Mouse (Mus musculus) MEL (cell line): ENCODE measurements around the gene Acacb.

Experiments
- CHD1 ChIP-seq: IDR thresholded peaks from 2 replicates; pipeline ENCODE4 v1.6.1; 2012; ENCODE audit warnings: low read depth, mild to moderate bottlenecking, inconsistent platforms, low read length, improper control_type of control experiment
- CTCF ChIP-seq, 3 experiments: IDR thresholded peaks in 2 of 3; conservative IDR thresholded peaks in 1 of 3; 2 replicates each; pipeline ENCODE4 v1.5.1; 2011 to 2012; ENCODE audit warnings: low read length in 3 of 3, low read depth in 2 of 3, mild to moderate bottlenecking in 2 of 3, improper control_type of control experiment in 1 of 3, inconsistent platforms in 1 of 3, mixed read lengths in 1 of 3, moderate library complexity in 1 of 3; ENCODE audit not compliant: control insufficient read depth in 1 of 3, insufficient read depth in 1 of 3, poor library complexity in 1 of 3, severe bottlenecking in 1 of 3
- E2F4 ChIP-seq: IDR thresholded peaks from 2 replicates; pipeline ENCODE4 v1.6.1; 2011; ENCODE audit warnings: low read depth, low read length, improper control_type of control experiment, borderline replicate concordance
- ETS1 ChIP-seq: IDR thresholded peaks from 2 replicates; pipeline ENCODE4 v1.6.1; 2012; ENCODE audit warnings: low read depth, mild to moderate bottlenecking, inconsistent platforms, low read length, improper control_type of control experiment, moderate library complexity
- GATA1 ChIP-seq: IDR thresholded peaks from 2 replicates; pipeline ENCODE4 v1.6.1; 2011; ENCODE audit warnings: low read depth, low read length, improper control_type of control experiment
- HCFC1 ChIP-seq: IDR thresholded peaks from 2 replicates; pipeline ENCODE4 v1.6.1; 2012; ENCODE audit warnings: low read depth, mild to moderate bottlenecking, inconsistent platforms, low read length, improper control_type of control experiment, moderate library complexity
- JUND ChIP-seq: IDR thresholded peaks from 2 replicates; pipeline ENCODE4 v1.6.1; 2011; ENCODE audit warnings: low read depth, mild to moderate bottlenecking, improper control_type of control experiment, low read length
- MAZ ChIP-seq: IDR thresholded peaks from 2 replicates; pipeline ENCODE4 v1.6.1; 2012; ENCODE audit warnings: low read depth, mild to moderate bottlenecking, inconsistent platforms, low read length, improper control_type of control experiment
- MYC ChIP-seq: IDR thresholded peaks from 2 replicates; pipeline ENCODE4 v1.6.1; 2011; ENCODE audit warnings: low read depth, mild to moderate bottlenecking, low read length, improper control_type of control experiment, moderate library complexity
- POLR2A ChIP-seq, 2 experiments: IDR thresholded peaks; 2 replicates each; pipeline ENCODE4 v1.6.1; 2011 to 2012; ENCODE audit warnings: low read length in 2 of 2, mild to moderate bottlenecking in 2 of 2, control low read depth in 1 of 2, improper control_type of control experiment in 1 of 2, low read depth in 1 of 2, moderate library complexity in 1 of 2; ENCODE audit not compliant: control insufficient read depth in 1 of 2, insufficient read depth in 1 of 2, poor library complexity in 1 of 2
- SIN3A ChIP-seq: IDR thresholded peaks from 2 replicates; pipeline ENCODE4 v1.6.1; 2012; ENCODE audit warnings: low read length, improper control_type of control experiment, inconsistent platforms
- SMC3 ChIP-seq: IDR thresholded peaks from 2 replicates; pipeline ENCODE4 v1.6.1; 2011; ENCODE audit warnings: low read depth, low read length, improper control_type of control experiment
- TBP ChIP-seq: IDR thresholded peaks from 2 replicates; pipeline ENCODE4 v1.8.0; 2011; ENCODE audit warnings: low read depth, low read length, improper control_type of control experiment
- USF1 ChIP-seq: IDR thresholded peaks from 2 replicates; pipeline ENCODE4 v1.6.1; 2014; ENCODE audit warnings: low read depth, mild to moderate bottlenecking, inconsistent platforms, low read length, improper control_type of control experiment, moderate library complexity

DNA sequence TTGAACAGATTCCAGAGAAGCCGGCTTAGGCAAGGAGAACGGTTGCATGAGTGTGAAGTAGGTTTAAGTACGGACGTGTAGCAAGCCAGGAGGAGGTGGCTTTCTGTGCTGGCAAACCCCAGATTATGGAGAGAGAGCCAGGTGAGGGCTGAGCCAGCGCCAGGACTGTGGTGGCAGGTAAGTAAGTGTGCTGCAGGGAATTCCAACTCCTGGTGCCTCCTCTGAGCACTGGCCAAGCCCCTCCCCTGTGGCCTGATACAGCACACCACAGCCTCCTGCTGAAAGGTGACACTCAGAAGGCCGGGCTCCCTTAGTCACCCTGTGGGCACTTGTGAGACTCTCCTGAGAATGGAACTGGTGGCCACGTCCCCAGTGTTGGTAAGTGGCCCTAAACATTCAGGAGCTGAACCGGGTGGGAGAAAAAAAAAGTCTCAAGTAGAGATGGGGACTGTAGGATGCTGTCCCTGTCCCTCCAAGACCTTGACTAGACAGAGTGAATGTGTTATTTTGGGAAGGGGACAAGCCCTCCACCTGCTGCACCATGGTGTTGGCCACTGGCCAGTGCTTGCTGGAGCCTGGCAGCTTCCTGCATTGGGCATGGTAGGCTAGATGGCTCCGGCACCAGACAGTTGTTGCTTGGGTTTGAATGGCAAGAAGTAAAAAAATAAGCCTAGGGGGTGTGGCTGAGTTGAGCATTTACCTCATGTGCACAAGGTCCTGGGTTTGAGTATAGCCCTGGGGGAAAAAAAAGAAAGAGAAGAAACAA is 9.0 kb downstream of the Acacb start:
- TF ChIP-seq MYC (no peak), ETS1 (no peak), JUND (no peak), CTCF (IDR thresholded peaks at IDR 0.05 in 2 of 3, conservative IDR thresholded peaks at IDR 0.05 in 1 of 3; ENCODE audit: control insufficient read depth in 1 of 3, insufficient read depth in 1 of 3, low read depth in 2 of 3, low read length in 3 of 3, poor library complexity in 1 of 3, severe bottlenecking in 1 of 3) (no peak), MAZ (no peak), TBP (no peak), HCFC1 (no peak), POLR2A (IDR thresholded peaks at IDR 0.05; ENCODE audit: control insufficient read depth in 1 of 2, insufficient read depth in 1 of 2, low read depth in 1 of 2, low read length in 2 of 2, poor library complexity in 1 of 2) (no peak), USF1 (no peak), GATA1 (no peak), SMC3 (no peak), E2F4 (no peak), CHD1 (no peak), SIN3A (no peak)
